Mouse (Mus musculus) stomach, postnatal 0 days (tissue): ENCODE measurements at regions not wholly inside any gene's neighbourhood (a gene's known extent, or its start where the extent isn't known, plus 50 kb on each side); places are given as distances from the start of the nearest gene placed in this dataset.

ENCODE experiments used
- CTCF ChIP-seq: IDR thresholded peaks from 2 replicates; pipeline ENCODE4 v1.5.1; 2016; ENCODE audit warnings: antibody characterized with exemption, low read depth, mild to moderate bottlenecking, moderate library complexity
- EP300 ChIP-seq: optimal IDR thresholded peaks from 2 replicates; pipeline ENCODE3; 2016; ENCODE audit warnings: antibody characterized with exemption

GRCm38 (mm10) chr9:91561331-91561730, 195.7 kb upstream of the Zic1 start:
- TF ChIP-seq CTCF = no peak
- TF ChIP-seq EP300 = no peak
